Mouse (Mus musculus) MEL (cell line): Measurements from ENCODE around the gene Src. TPM values are rescaled to one million over a fixed set of nuclear protein-coding genes. Genes with fewer than 3 reads are reported as not detected.

Experiments used
- DNase-seq: peaks from one replicate; pipeline ENCODE4 v3.0.0; 2011; ENCODE audit warnings: low read depth, low spot score
- H3K27ac ChIP-seq: 2 replicates; pipeline ENCODE4 v1.5.1; 2012; ENCODE audit warnings: low read depth, mild to moderate bottlenecking, control low read depth, low read length, moderate library complexity; ENCODE audit not compliant: control insufficient read depth
- H3K27me3 ChIP-seq, 2 experiments: fragments of 150-350 bp in 1 of 2; sonication (generic) in 1 of 2; 2 replicates each; pipeline ENCODE4 v1.6.1; 2012; ENCODE audit warnings: low read length in 2 of 2, mild to moderate bottlenecking in 2 of 2, improper control_type of control experiment in 1 of 2, moderate library complexity in 1 of 2; ENCODE audit not compliant: insufficient read depth in 2 of 2, control insufficient read depth in 1 of 2
- H3K36me3 ChIP-seq, 2 experiments: 2 replicates each; pipeline ENCODE4 v1.6.1; 2012 to 2014; ENCODE audit warnings: low read length in 2 of 2, improper control_type of control experiment in 1 of 2, inconsistent platforms in 1 of 2, mild to moderate bottlenecking in 1 of 2; ENCODE audit not compliant: insufficient read depth in 2 of 2, control insufficient read depth in 1 of 2
- H3K4me1 ChIP-seq, 2 experiments: fragments of 150-350 bp in 1 of 2; sonication (generic) in 1 of 2; 2 replicates each; pipeline ENCODE4 v1.6.1; 2012; ENCODE audit warnings: low read length in 2 of 2, improper control_type of control experiment in 1 of 2, mild to moderate bottlenecking in 1 of 2; ENCODE audit not compliant: insufficient read depth in 2 of 2, control insufficient read depth in 1 of 2
- H3K4me3 ChIP-seq, 2 experiments: fragments of 150-350 bp in 1 of 2; sonication (generic) in 1 of 2; 2 replicates each; pipeline ENCODE4 v1.5.1; 2012; ENCODE audit warnings: low read depth in 2 of 2, low read length in 2 of 2, mild to moderate bottlenecking in 2 of 2, moderate library complexity in 2 of 2, control low read depth in 1 of 2, improper control_type of control experiment in 1 of 2; ENCODE audit not compliant: control insufficient read depth in 1 of 2, insufficient read depth in 1 of 2
- H3K79me2 ChIP-seq: 2 replicates; pipeline ENCODE4 v1.6.1; 2012; ENCODE audit warnings: mild to moderate bottlenecking, low read length, moderate library complexity; ENCODE audit not compliant: control insufficient read depth, poor library complexity, insufficient read depth
- H3K9ac ChIP-seq: 2 replicates; pipeline ENCODE4 v1.6.1; 2012; ENCODE audit warnings: low read depth, mild to moderate bottlenecking, control low read depth, low read length, moderate library complexity; ENCODE audit not compliant: control insufficient read depth, poor library complexity, severe bottlenecking
- H3K9me3 ChIP-seq: fragments of 150-350 bp; sonication (generic); replicated peaks from 2 replicates; pipeline ENCODE4 v1.6.1; 2012; ENCODE audit warnings: mild to moderate bottlenecking, low read length, improper control_type of control experiment, moderate library complexity; ENCODE audit not compliant: insufficient read depth
- CHD2 ChIP-seq: IDR thresholded peaks from 2 replicates; pipeline ENCODE4 v1.6.1; 2011; ENCODE audit warnings: low read length, improper control_type of control experiment
- CTCF ChIP-seq, 3 experiments: IDR thresholded peaks in 2 of 3; conservative IDR thresholded peaks in 1 of 3; 2 replicates each; pipeline ENCODE4 v1.5.1; 2011 to 2012; ENCODE audit warnings: low read length in 3 of 3, low read depth in 2 of 3, mild to moderate bottlenecking in 2 of 3, improper control_type of control experiment in 1 of 3, inconsistent platforms in 1 of 3, mixed read lengths in 1 of 3, moderate library complexity in 1 of 3; ENCODE audit not compliant: control insufficient read depth in 1 of 3, insufficient read depth in 1 of 3, poor library complexity in 1 of 3, severe bottlenecking in 1 of 3
- E2F4 ChIP-seq: IDR thresholded peaks from 2 replicates; pipeline ENCODE4 v1.6.1; 2011; ENCODE audit warnings: low read depth, low read length, improper control_type of control experiment, borderline replicate concordance
- MAX ChIP-seq: IDR thresholded peaks from 2 replicates; pipeline ENCODE4 v1.6.1; 2011; ENCODE audit warnings: low read length, improper control_type of control experiment
- MYB ChIP-seq: IDR thresholded peaks from 2 replicates; pipeline ENCODE4 v1.6.1; 2011; ENCODE audit warnings: mild to moderate bottlenecking, low read depth, low read length, improper control_type of control experiment
- POLR2A ChIP-seq, 2 experiments: IDR thresholded peaks; 2 replicates each; pipeline ENCODE4 v1.6.1; 2011 to 2012; ENCODE audit warnings: low read length in 2 of 2, mild to moderate bottlenecking in 2 of 2, control low read depth in 1 of 2, improper control_type of control experiment in 1 of 2, low read depth in 1 of 2, moderate library complexity in 1 of 2; ENCODE audit not compliant: control insufficient read depth in 1 of 2, insufficient read depth in 1 of 2, poor library complexity in 1 of 2
- RCOR1 ChIP-seq: IDR thresholded peaks from 2 replicates; pipeline ENCODE4 v1.6.1; 2012; ENCODE audit warnings: low read depth, mild to moderate bottlenecking, inconsistent platforms, low read length, improper control_type of control experiment
- SMC3 ChIP-seq: IDR thresholded peaks from 2 replicates; pipeline ENCODE4 v1.6.1; 2011; ENCODE audit warnings: low read depth, low read length, improper control_type of control experiment
- USF2 ChIP-seq, 2 experiments: IDR thresholded peaks; 2 replicates each; pipeline ENCODE4 v1.6.1; 2011 to 2012; ENCODE audit warnings: improper control_type of control experiment in 2 of 2, low read length in 2 of 2, borderline replicate concordance in 1 of 2, inconsistent platforms in 1 of 2, low read depth in 1 of 2, mild to moderate bottlenecking in 1 of 2; ENCODE audit not compliant: insufficient read depth in 1 of 2
- ZNF384 ChIP-seq: IDR thresholded peaks from 2 replicates; pipeline ENCODE4 v1.6.1; 2012; ENCODE audit warnings: low read depth, mild to moderate bottlenecking, inconsistent platforms, low read length, improper control_type of control experiment
- polyA plus RNA-seq, 2 experiments: library from polyadenylated mRNA; stranded (reverse) in 1 of 2; unstranded in 1 of 2; fragments of >175 nt in 1 of 2; fragments of >200 nt in 1 of 2; gene quantifications; 2 replicates each; pipeline versions ENCODE4 v1.2.1 to v1.2.4; 2012; ENCODE audit warnings: low replicate concordance in 2 of 2, low read depth in 1 of 2; ENCODE audit not compliant: insufficient read length in 2 of 2, insufficient read depth in 1 of 2, missing spikeins in 1 of 2
- total RNA-seq: library from RNA; depleted of rRNA; stranded (reverse); fragments of 300-350 nt; gene quantifications from 2 replicates; pipeline ENCODE4 v1.2.3, GENCODE M21; 2012

Gene Src
- total and polyA plus RNA-seq, 3 experiments: 0.23 to 4.2 TPM; not detected in 1

DNA sequence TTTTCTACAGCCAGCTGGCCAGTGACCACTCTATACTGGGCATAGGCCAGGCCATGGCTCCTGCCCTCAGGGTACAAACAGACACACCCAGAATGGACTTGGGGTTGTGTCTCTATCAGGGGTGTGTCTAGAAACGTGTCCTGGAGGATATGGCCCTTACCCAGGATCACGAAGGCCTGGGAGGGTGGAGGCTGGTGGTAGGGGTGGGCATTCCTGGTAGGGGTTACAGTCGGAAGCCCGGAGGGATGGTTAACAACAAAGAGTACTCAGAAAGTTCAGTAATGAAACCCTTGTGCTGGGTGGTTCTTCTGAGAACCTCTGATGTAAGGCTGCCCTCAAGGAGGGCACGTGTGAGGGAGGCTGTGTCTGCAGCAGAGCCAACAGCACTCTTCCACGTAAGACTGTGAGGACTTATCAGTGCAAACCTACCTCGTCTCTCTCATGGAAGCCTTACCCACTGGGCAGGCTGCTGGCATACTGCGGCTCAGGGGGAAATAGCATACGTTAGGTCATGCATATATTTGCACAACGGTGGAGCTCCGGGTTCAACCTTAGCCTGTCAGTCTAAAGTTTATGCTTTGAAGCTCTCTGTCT is 3.9 kb downstream of the Src start:
- no peak for TF ChIP-seq CTCF (IDR thresholded peaks at IDR 0.05 in 2 of 3, conservative IDR thresholded peaks at IDR 0.05 in 1 of 3; ENCODE audit: control insufficient read depth in 1 of 3, insufficient read depth in 1 of 3, low read depth in 2 of 3, low read length in 3 of 3, poor library complexity in 1 of 3, severe bottlenecking in 1 of 3)

DNA sequence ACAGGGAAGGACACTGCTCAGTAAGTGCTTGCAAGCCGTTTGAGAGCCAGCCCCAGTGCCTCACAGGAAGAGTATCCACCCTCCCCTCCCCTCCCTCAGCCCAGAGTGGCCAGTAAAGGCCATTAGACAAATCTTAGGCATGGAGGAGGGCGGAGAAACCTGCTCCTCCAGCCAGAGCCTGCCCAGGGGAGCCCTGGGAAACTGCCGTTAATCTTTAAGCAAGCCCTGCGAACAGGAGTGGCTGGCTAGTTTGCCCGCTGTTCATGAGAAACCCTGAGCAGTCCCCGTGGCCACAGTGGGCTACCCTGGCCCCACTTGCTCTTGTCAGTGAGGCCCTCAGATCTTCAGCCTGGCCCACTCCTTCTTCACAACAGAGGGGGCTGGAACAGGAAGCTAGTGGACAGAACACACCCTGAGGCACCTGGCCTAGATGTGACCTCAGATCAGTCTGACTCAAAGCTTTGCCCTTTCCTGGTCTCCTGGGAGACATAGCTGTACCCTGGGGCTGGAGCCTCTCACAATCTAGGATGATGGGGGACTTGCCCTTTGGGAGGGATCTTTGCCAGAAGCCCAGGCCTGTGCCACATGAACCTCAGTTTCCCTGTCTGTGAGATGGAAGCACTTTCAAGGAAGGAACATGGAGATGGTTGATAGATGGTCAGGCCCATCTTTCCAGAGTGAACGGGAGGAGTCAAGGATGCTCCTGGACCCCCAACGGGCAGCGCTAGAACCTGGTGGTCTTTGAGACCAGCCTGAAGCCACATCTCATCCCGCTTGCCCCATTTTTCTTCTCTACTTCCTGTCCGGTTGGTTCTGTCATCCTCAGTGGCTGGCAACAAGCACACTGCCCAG is 4.8 kb downstream of the Src start:
- H3K27ac ChIP-seq: no peak overlapping the region
- no peak overlapping the region for H3K9ac ChIP-seq
- H3K36me3 ChIP-seq: no peaks in the 10 kb centered on the region
- no peaks in the 10 kb centered on the region for H3K4me1 ChIP-seq
- DNase-seq: no peak
- H3K79me2 ChIP-seq: no peaks in the 10 kb centered on the region
- H3K27me3 ChIP-seq: peaks cover 0 to 3% of the 10 kb centered on the region in 2 experiments; a peak in 3 of 4 replicates
- TF ChIP-seq RCOR1: no peak
- TF ChIP-seq MAX: no peak
- TF ChIP-seq CHD2: no peak
- TF ChIP-seq MYB: no peak
- no peak for TF ChIP-seq POLR2A (IDR thresholded peaks at IDR 0.05; ENCODE audit: control insufficient read depth in 1 of 2, insufficient read depth in 1 of 2, low read depth in 1 of 2, low read length in 2 of 2, poor library complexity in 1 of 2)
- no peak for TF ChIP-seq E2F4
- no peak overlapping the region for H3K4me3 ChIP-seq
- H3K9me3 ChIP-seq: no peaks in the 10 kb centered on the region

More for the DNA sequence above, 3.9 kb downstream of the Src start:
- no peak for DNase-seq
- Histone ChIP-seq H3K9ac (no peak overlapping the region), H3K27ac (no peak overlapping the region), H3K36me3 (no peaks in the 10 kb centered on the region), H3K4me3 (no peak overlapping the region), H3K9me3 (no peaks in the 10 kb centered on the region), H3K4me1 (no peaks in the 10 kb centered on the region), H3K27me3 (peaks cover 0 to 4% of the 10 kb centered on the region in 2 experiments; a peak in 3 of 4 replicates), H3K79me2 (no peaks in the 10 kb centered on the region)

DNA sequence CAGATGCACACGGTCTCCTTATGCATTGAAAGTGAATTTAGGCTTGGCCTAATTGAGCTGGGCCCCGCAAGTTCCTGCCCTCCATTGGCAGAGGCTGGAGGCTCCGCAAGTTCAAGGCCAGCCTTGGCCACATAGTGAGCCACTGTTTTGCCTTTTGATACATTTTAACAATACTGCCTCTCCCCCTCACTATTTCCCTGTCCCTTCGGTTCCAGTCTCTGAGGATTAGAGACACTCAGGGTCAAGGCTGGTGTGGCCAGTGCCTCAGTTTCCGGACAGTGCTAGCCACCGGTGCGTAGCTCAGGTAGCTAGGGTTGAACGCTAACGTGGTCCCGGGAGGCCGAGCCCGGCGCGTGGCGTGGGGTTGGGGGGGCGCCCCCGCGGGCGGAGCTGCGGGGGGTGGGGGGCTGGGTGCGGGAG is 5.5 kb downstream of the Src start:
- H3K27ac ChIP-seq: no peak overlapping the region
- peaks cover 0 to 3% of the 10 kb centered on the region in 2 experiments; a peak in 3 of 4 replicates for H3K27me3 ChIP-seq
- DNase-seq: no peak
- H3K36me3 ChIP-seq: no peaks in the 10 kb centered on the region
- no peaks in the 10 kb centered on the region for H3K79me2 ChIP-seq
- peak overlapping the region; percentile 22 to 32; a peak in 3 of 4 replicates for H3K4me3 ChIP-seq
- no peaks in the 10 kb centered on the region for H3K4me1 ChIP-seq
- TF ChIP-seq USF2 (IDR thresholded peaks at IDR 0.05; ENCODE audit: borderline replicate concordance in 1 of 2, insufficient read depth in 1 of 2, low read depth in 1 of 2, low read length in 2 of 2) (no peak), SMC3 (no peak), POLR2A (IDR thresholded peaks at IDR 0.05; ENCODE audit: control insufficient read depth in 1 of 2, insufficient read depth in 1 of 2, low read depth in 1 of 2, low read length in 2 of 2, poor library complexity in 1 of 2) (no peak), ZNF384 (no peak)
- TF ChIP-seq, all 39 proteins: peak for 0
- H3K9ac ChIP-seq: peak overlapping the region; percentile 27; the same call in 1 of the 2 replicates
- no peaks in the 10 kb centered on the region for H3K9me3 ChIP-seq
